Mouse (Mus musculus) liver, embryonic 16.5 days (tissue): ENCODE results near the gene Gpr55. TPM values are rescaled to one million over a fixed set of nuclear protein-coding genes. Genes with fewer than 3 reads are reported as not detected.

ENCODE experiments used
- polyA plus RNA-seq: library from polyadenylated mRNA; unstranded; fragments of >200 nt; fragmentation: Nextera tagmentation; extraction: Ambion mirVana; gene quantifications from 2 replicates; pipeline ENCODE4 v1.2.1, GENCODE M21; 2015

The Gpr55 gene
- polyA plus RNA-seq, 1 experiment from 2014 or later = 0.05 TPM

Other genes starting within 250 kb of the Gpr55 start
- 2.0 and 3.0 TPM in 2 replicates for gene A630001G21Rik, start 182.4 kb downstream of the Gpr55 start, polyA plus RNA-seq
- gene Cab39, start 167.6 kb downstream of the Gpr55 start, polyA plus RNA-seq = 10.1 and 11.2 TPM in 2 replicates
- 52.3 and 54.7 TPM in 2 replicates for gene Itm2c, start 66.7 kb downstream of the Gpr55 start, polyA plus RNA-seq
- gene 4933407L21Rik, start 32.5 kb downstream of the Gpr55 start, polyA plus RNA-seq = 0.13 TPM in 1 of 2 replicates, not detected in the other
- gene Spata3, start 55.8 kb upstream of the Gpr55 start, polyA plus RNA-seq = 0.24 and 0.37 TPM in 2 replicates
- gene 2810459M11Rik, start 84.9 kb upstream of the Gpr55 start, polyA plus RNA-seq = 19.2 and 21.6 TPM in 2 replicates
- 82.2 and 87.2 TPM in 2 replicates for gene Psmd1, start 103.4 kb upstream of the Gpr55 start, polyA plus RNA-seq
- gene Htr2b, start 151.0 kb upstream of the Gpr55 start, polyA plus RNA-seq = 0.06 and 0.18 TPM in 2 replicates
- 0.14 TPM in 1 of 2 replicates, not detected in the other for gene Gm21972, start 172.6 kb upstream of the Gpr55 start, polyA plus RNA-seq
- 8.4 and 10.6 TPM in 2 replicates for gene Armc9, start 193.8 kb upstream of the Gpr55 start, polyA plus RNA-seq